Mouse (Mus musculus) heart, postnatal 36 days (tissue): ENCODE measurements at regions not wholly inside any gene's neighbourhood (a gene's known extent, or its start where the extent isn't known, plus 50 kb on each side); places are given as distances from the start of the nearest gene placed in this dataset.

ENCODE experiments used
- DNase-seq, 2 experiments: peaks; one replicate each; pipeline ENCODE4 v3.0.0; 2021 to 2022
- intact Hi-C: fragments of 180-260 bp; cut with DNase I; formaldehyde crosslinking; loops from one replicate; pipeline ENCODE4 v1.15.1; 2025

- DNase-seq, result no peak
- intact Hi-C loops, result no loop called here
These were observed 81.7 kb upstream of the Plcl2 start for GRCm38 (mm10) chr17:50427331-50428003.

GRCm38 (mm10) chr17:50428004-50428560, 81.1 kb upstream of the Plcl2 start:
- intact Hi-C loops, result no loop called here
- no peak for DNase-seq

GRCm38 (mm10) chr17:50432559-50432958, 76.6 kb upstream of the Plcl2 start:
- no peak for DNase-seq
- intact Hi-C loops, result no loop called here

GRCm38 (mm10) chr17:50438960-50439359, 70.2 kb upstream of the Plcl2 start:
- no peak for DNase-seq
- intact Hi-C loops, result no loop called here

- DNase-seq, result peak; percentile 25 to 35
- intact Hi-C loops, result no loop called here
These were observed 69.8 kb upstream of the Plcl2 start for GRCm38 (mm10) chr17:50439365-50439764.

GRCm38 (mm10) chr17:50442062-50442461, 67.1 kb upstream of the Plcl2 start:
- intact Hi-C loops, result no loop called here
- DNase-seq, result no peak

GRCm38 (mm10) chr17:50442905-50443304, 66.3 kb upstream of the Plcl2 start:
- intact Hi-C loops, result no loop called here
- DNase-seq, result no peak

GRCm38 (mm10) chr17:50443376-50444022, 65.7 kb upstream of the Plcl2 start:
- peak in 1 of 2 experiments; percentile 26 for DNase-seq
- intact Hi-C loops, result no loop called here

- DNase-seq, result no peak
- intact Hi-C loops, result no loop called here
These were observed 65.2 kb upstream of the Plcl2 start for GRCm38 (mm10) chr17:50444023-50444389.

GRCm38 (mm10) chr17:50448693-50449092, 60.5 kb upstream of the Plcl2 start:
- intact Hi-C loops, result no loop called here
- DNase-seq, result no peak

GRCm38 (mm10) chr17:50451606-50452005, 57.6 kb upstream of the Plcl2 start:
- intact Hi-C loops, result no loop called here
- no peak for DNase-seq

- no peak for DNase-seq
- intact Hi-C loops, result no loop called here
These were observed 55.7 kb upstream of the Plcl2 start for GRCm38 (mm10) chr17:50453524-50453923.

GRCm38 (mm10) chr17:50453956-50454355, 55.2 kb upstream of the Plcl2 start:
- intact Hi-C loops, result no loop called here
- no peak for DNase-seq

- intact Hi-C loops, result no loop called here
- no peak for DNase-seq
These were observed 54.3 kb upstream of the Plcl2 start for GRCm38 (mm10) chr17:50454917-50455316.

GRCm38 (mm10) chr17:50455719-50456118, 53.5 kb upstream of the Plcl2 start:
- intact Hi-C loops, result no loop called here
- no peak for DNase-seq

- intact Hi-C loops, result no loop called here
- DNase-seq, result no peak
These were observed 52.0 kb upstream of the Plcl2 start for GRCm38 (mm10) chr17:50457053-50457697.

- intact Hi-C loops, result no loop called here
- DNase-seq, result no peak
These were observed 51.0 kb upstream of the Plcl2 start for GRCm38 (mm10) chr17:50458232-50458631.
